Mouse (Mus musculus): ENCODE measurements around the gene Olfr331. TPM values are rescaled to one million over a fixed set of nuclear protein-coding genes. Genes with fewer than 3 reads are reported as not detected.

Olfr331 gene
- polyA plus RNA-seq, 1 experiment from 2014 or later, result not detected

Other genes starting within 250 kb of the Olfr331 start
- 0.19 and 0.40 TPM in 2 replicates for gene 4930438A08Rik, start 227.8 kb downstream of the Olfr331 start, polyA plus RNA-seq (2015; fragmentation: Nextera tagmentation; extraction: Ambion mirVana)
- 26.9 and 27.5 TPM in 2 replicates for gene Zfp692, start 195.5 kb downstream of the Olfr331 start, polyA plus RNA-seq (2015; fragmentation: Nextera tagmentation; extraction: Ambion mirVana)
- 37.8 and 42.6 TPM in 2 replicates for gene Zfp672, start 172.2 kb downstream of the Olfr331 start, polyA plus RNA-seq (2015; fragmentation: Nextera tagmentation; extraction: Ambion mirVana)
- gene Sh3bp5l, start 171.8 kb downstream of the Olfr331 start, polyA plus RNA-seq (2015; fragmentation: Nextera tagmentation; extraction: Ambion mirVana), result 30.7 and 30.8 TPM in 2 replicates
- gene Lypd8, start 123.5 kb downstream of the Olfr331 start, polyA plus RNA-seq (2015; fragmentation: Nextera tagmentation; extraction: Ambion mirVana), result 237 and 326 TPM in 2 replicates
- 0.19 and 0.24 TPM in 2 replicates for gene 1810065E05Rik, start 81.5 kb downstream of the Olfr331 start, polyA plus RNA-seq (2015; fragmentation: Nextera tagmentation; extraction: Ambion mirVana)
- not detected in 2 replicates for gene Gm12253, start 70.0 kb downstream of the Olfr331 start, polyA plus RNA-seq (2015; fragmentation: Nextera tagmentation; extraction: Ambion mirVana)
- not detected in 2 replicates for gene Lypd9, start 49.6 kb downstream of the Olfr331 start, polyA plus RNA-seq (2015; fragmentation: Nextera tagmentation; extraction: Ambion mirVana)
- gene Olfr30, start 40.3 kb downstream of the Olfr331 start, polyA plus RNA-seq (2015; fragmentation: Nextera tagmentation; extraction: Ambion mirVana), result not detected in 2 replicates
- not detected in 2 replicates for gene Olfr332, start 10.0 kb downstream of the Olfr331 start, polyA plus RNA-seq (2015; fragmentation: Nextera tagmentation; extraction: Ambion mirVana)
- not detected in 2 replicates for gene Olfr330, start 32.3 kb upstream of the Olfr331 start, polyA plus RNA-seq (2015; fragmentation: Nextera tagmentation; extraction: Ambion mirVana)
- gene Olfr329-ps, start 43.9 kb upstream of the Olfr331 start, polyA plus RNA-seq (2015; fragmentation: Nextera tagmentation; extraction: Ambion mirVana), result not detected in 2 replicates
- gene Olfr328, start 53.1 kb upstream of the Olfr331 start, polyA plus RNA-seq (2015; fragmentation: Nextera tagmentation; extraction: Ambion mirVana), result 0.06 TPM in 1 of 2 replicates, not detected in the other
- gene Olfr224, start 68.0 kb upstream of the Olfr331 start, polyA plus RNA-seq (2015; fragmentation: Nextera tagmentation; extraction: Ambion mirVana), result not detected in 2 replicates
- not detected in 2 replicates for gene Olfr325, start 75.2 kb upstream of the Olfr331 start, polyA plus RNA-seq (2015; fragmentation: Nextera tagmentation; extraction: Ambion mirVana)
- not detected in 2 replicates for gene Olfr324, start 92.5 kb upstream of the Olfr331 start, polyA plus RNA-seq (2015; fragmentation: Nextera tagmentation; extraction: Ambion mirVana)
- 0.84 and 2.3 TPM in 2 replicates for gene 2210407C18Rik, start 113.5 kb upstream of the Olfr331 start, polyA plus RNA-seq (2015; fragmentation: Nextera tagmentation; extraction: Ambion mirVana)
- not detected in 2 replicates for gene Olfr323, start 127.9 kb upstream of the Olfr331 start, polyA plus RNA-seq (2015; fragmentation: Nextera tagmentation; extraction: Ambion mirVana)
- gene Trim58, start 137.9 kb upstream of the Olfr331 start, polyA plus RNA-seq (2015; fragmentation: Nextera tagmentation; extraction: Ambion mirVana), result 0.45 and 1.2 TPM in 2 replicates
- gene Olfr322, start 156.2 kb upstream of the Olfr331 start, polyA plus RNA-seq (2015; fragmentation: Nextera tagmentation; extraction: Ambion mirVana), result not detected in 2 replicates
- not detected in 2 replicates for gene Olfr320, start 178.5 kb upstream of the Olfr331 start, polyA plus RNA-seq (2015; fragmentation: Nextera tagmentation; extraction: Ambion mirVana)
- not detected in 2 replicates for gene Olfr319, start 196.6 kb upstream of the Olfr331 start, polyA plus RNA-seq (2015; fragmentation: Nextera tagmentation; extraction: Ambion mirVana)
- not detected in 2 replicates for gene Olfr318, start 221.4 kb upstream of the Olfr331 start, polyA plus RNA-seq (2015; fragmentation: Nextera tagmentation; extraction: Ambion mirVana)
- gene Olfr317, start 236.6 kb upstream of the Olfr331 start, polyA plus RNA-seq (2015; fragmentation: Nextera tagmentation; extraction: Ambion mirVana), result not detected in 2 replicates